Comparison of ENCODE assay signal across 18 mouse cellular contexts in genomic region chr4:59668050-59668449, GRCm38 (mm10). TPM values are rescaled to one million over a fixed set of nuclear protein-coding genes. Genes with fewer than 3 reads are reported as not detected.
A peak's percentile ranks its signal among the peaks of the same experiment; 100 is the strongest.
DNase-seq lines count a peak whose midpoint lies in the region; ATAC-seq and TF ChIP-seq lines count a peak whose summit lies in the region.
"Had no signal": no experiment of that assay in that cellular context is flagged by ENCODE, and none has a peak within 500 bp of the region (broad histone marks: within the 10 kb centered on the region; RNA-seq: fewer than 3 reads in every experiment).

No protein-coding gene starts in this region.

- no peaks in the 10 kb centered on the region for H3K36me3 ChIP-seq in hindbrain, embryonic 16.5 days (ENCODE audit: control insufficient read depth, insufficient read depth, low read length)
- no peaks in the 10 kb centered on the region for H3K36me3 ChIP-seq in hindbrain, embryonic 13.5 days
- H3K36me3 ChIP-seq in midbrain, postnatal 0 days (ENCODE audit: insufficient read depth, low read length): no peaks in the 10 kb centered on the region
- no peaks in the 10 kb centered on the region for H3K36me3 ChIP-seq in midbrain, embryonic 16.5 days (ENCODE audit: control insufficient read depth, insufficient read depth, low read length)
- 0 out of 2 replicates have a peak, but pooled peaks cover 3% of the 10 kb centered on the region for H3K36me3 ChIP-seq in limb, embryonic 10.5 days
- H3K36me3 ChIP-seq: embryonic facial prominence, embryonic 15.5 days; forebrain, embryonic 12.5 days; midbrain, embryonic 15.5 days; neural tube, embryonic 12.5 days had no signal

- no peak overlapping the region for H3K4me3 ChIP-seq in hindbrain, embryonic 16.5 days (ENCODE audit: low read length)
- no peak overlapping the region for H3K4me3 ChIP-seq in hindbrain, embryonic 13.5 days
- H3K4me3 ChIP-seq in midbrain, postnatal 0 days (ENCODE audit: low read depth, low read length): no peak overlapping the region
- H3K4me3 ChIP-seq in midbrain, embryonic 16.5 days (ENCODE audit: low read depth, low read length): no peak overlapping the region
- H3K4me3 ChIP-seq in limb, embryonic 10.5 days: no peak overlapping the region
- H3K4me3 ChIP-seq: embryonic facial prominence, embryonic 15.5 days; forebrain, embryonic 12.5 days; layer of hippocampus, adult 2 months; midbrain, embryonic 15.5 days; neural tube, embryonic 12.5 days had no signal

- no peak overlapping the region for H3K4me2 ChIP-seq in hindbrain, embryonic 16.5 days (ENCODE audit: low read length)
- H3K4me2 ChIP-seq in hindbrain, embryonic 13.5 days: no peak overlapping the region
- H3K4me2 ChIP-seq in midbrain, postnatal 0 days (ENCODE audit: low read depth, low read length, poor library complexity, severe bottlenecking): no peak overlapping the region
- no peak overlapping the region for H3K4me2 ChIP-seq in midbrain, embryonic 16.5 days (ENCODE audit: low read length)
- H3K4me2 ChIP-seq: embryonic facial prominence, embryonic 15.5 days; forebrain, embryonic 12.5 days; midbrain, embryonic 15.5 days; neural tube, embryonic 12.5 days had no signal

- no peak overlapping the region for H3K9ac ChIP-seq in hindbrain, embryonic 16.5 days (ENCODE audit: low read depth, low read length)
- H3K9ac ChIP-seq in hindbrain, embryonic 13.5 days: no peak overlapping the region
- H3K9ac ChIP-seq in midbrain, postnatal 0 days (replicated peaks; ENCODE audit: low read length, poor library complexity, severe bottlenecking): no peak overlapping the region
- H3K9ac ChIP-seq in midbrain, embryonic 16.5 days (ENCODE audit: low read depth, low read length): no peak overlapping the region
- H3K9ac ChIP-seq: embryonic facial prominence, embryonic 15.5 days; forebrain, embryonic 12.5 days; liver, embryonic 14.5 days; midbrain, embryonic 15.5 days; neural tube, embryonic 12.5 days had no signal

- TF ChIP-seq CTCF in midbrain, postnatal 0 days (IDR thresholded peaks at IDR 0.05): no peak

- H3K27ac ChIP-seq in hindbrain, embryonic 16.5 days (ENCODE audit: low read depth, low read length): no peak overlapping the region
- H3K27ac ChIP-seq in hindbrain, embryonic 13.5 days: no peak overlapping the region
- no peak overlapping the region for H3K27ac ChIP-seq in midbrain, postnatal 0 days (ENCODE audit: low read depth, low read length)
- no peak overlapping the region for H3K27ac ChIP-seq in midbrain, embryonic 16.5 days (ENCODE audit: low read length)
- H3K27ac ChIP-seq in limb, embryonic 10.5 days: 0 out of 2 replicates have a peak overlapping the region, but pooled peaks have one; percentile 8
- H3K27ac ChIP-seq: embryonic facial prominence, embryonic 15.5 days; forebrain, embryonic 12.5 days; layer of hippocampus, adult 2 months; liver, embryonic 14.5 days; midbrain, embryonic 15.5 days; neural tube, embryonic 12.5 days; stomach, postnatal 0 days had no signal

- H3K4me1 ChIP-seq in hindbrain, embryonic 16.5 days (ENCODE audit: control insufficient read depth, insufficient read depth, low read depth, low read length): peaks cover 2% of the 10 kb centered on the region; the same call in 1 of the 2 replicates
- 0 out of 2 replicates have a peak, but pooled peaks cover 3% of the 10 kb centered on the region for H3K4me1 ChIP-seq in hindbrain, embryonic 13.5 days (replicated peaks)
- H3K4me1 ChIP-seq in midbrain, postnatal 0 days (ENCODE audit: insufficient read depth, low read length): no peaks in the 10 kb centered on the region
- H3K4me1 ChIP-seq in midbrain, embryonic 16.5 days (ENCODE audit: control insufficient read depth, insufficient read depth, low read length): no peaks in the 10 kb centered on the region
- peaks cover 11% of the 10 kb centered on the region; the same call in 1 of the 2 replicates for H3K4me1 ChIP-seq in limb, embryonic 10.5 days
- H3K4me1 ChIP-seq: midbrain, embryonic 15.5 days; neural tube, embryonic 12.5 days had no signal

- no peaks in the 10 kb centered on the region for H3K9me3 ChIP-seq in hindbrain, embryonic 16.5 days (ENCODE audit: control insufficient read depth, low read length)
- H3K9me3 ChIP-seq in hindbrain, embryonic 13.5 days: no peaks in the 10 kb centered on the region
- H3K9me3 ChIP-seq in midbrain, postnatal 0 days (ENCODE audit: low read length): no peaks in the 10 kb centered on the region
- H3K9me3 ChIP-seq in midbrain, embryonic 16.5 days (replicated peaks; ENCODE audit: control insufficient read depth, low read length, poor library complexity, severe bottlenecking): no peaks in the 10 kb centered on the region
- no peaks in the 10 kb centered on the region for H3K9me3 ChIP-seq in limb, embryonic 10.5 days (replicated peaks)
- H3K9me3 ChIP-seq: embryonic facial prominence, embryonic 15.5 days; midbrain, embryonic 15.5 days; neural tube, embryonic 12.5 days had no signal

- peak; percentile 17 for DNase-seq in midbrain, postnatal 0 days (ENCODE audit: low spot score)
- DNase-seq in limb, embryonic 10.5 days (ENCODE audit: low spot score): no peak
- DNase-seq in spleen, postnatal 4 days (ENCODE audit: low spot score in 2 of 2): no peak
- DNase-seq in ovary, postnatal 36 days (ENCODE audit: low spot score): no peak
- DNase-seq: cerebellum, adult 9-11 months; kidney, adult 9 months; thymus, postnatal 14 days had no signal

- WGBS in hindbrain, embryonic 16.5 days: 61% methylated on average over 3 of the region's 3 CpGs
- 78% methylated on average over 3 of the region's 3 CpGs for WGBS in hindbrain, embryonic 13.5 days
- WGBS in midbrain, postnatal 0 days: 53% methylated on average over 3 of the region's 3 CpGs
- 47% methylated on average over 3 of the region's 3 CpGs for WGBS in midbrain, embryonic 16.5 days
- 74% methylated on average over 3 of the region's 3 CpGs for WGBS in limb, embryonic 10.5 days

- no peaks in the 10 kb centered on the region for H3K27me3 ChIP-seq in hindbrain, embryonic 16.5 days (replicated peaks; ENCODE audit: control insufficient read depth, insufficient read depth, low read length)
- H3K27me3 ChIP-seq in hindbrain, embryonic 13.5 days: no peaks in the 10 kb centered on the region
- H3K27me3 ChIP-seq in midbrain, postnatal 0 days (ENCODE audit: insufficient read depth, low read length): no peaks in the 10 kb centered on the region
- no peaks in the 10 kb centered on the region for H3K27me3 ChIP-seq in midbrain, embryonic 16.5 days (ENCODE audit: control insufficient read depth, insufficient read depth, low read depth, low read length)
- no peaks in the 10 kb centered on the region for H3K27me3 ChIP-seq in limb, embryonic 10.5 days (ENCODE audit: low read depth, poor library complexity, severe bottlenecking)
- H3K27me3 ChIP-seq: embryonic facial prominence, embryonic 15.5 days; forebrain, embryonic 12.5 days; midbrain, embryonic 15.5 days; neural tube, embryonic 12.5 days had no signal

- ATAC-seq in hindbrain, embryonic 16.5 days: peak; percentile 40; the same call in 1 of the 2 replicates
- no peak for ATAC-seq in hindbrain, embryonic 13.5 days (ENCODE audit: low FRiP score)
- ATAC-seq in midbrain, postnatal 0 days (ENCODE audit: low FRiP score): no peak
- ATAC-seq in midbrain, embryonic 16.5 days: no peak
- ATAC-seq: activated CD4-positive, CD25-positive, alpha-beta regulatory T cell, adult 4 months; midbrain, embryonic 15.5 days had no signal

RNA-seq across cellular contexts. Expression of gene E130308A19Rik, which starts 42.0 kb away (rescaled TPM):
- 37.3 and 43.2 TPM in 2 replicates for polyA plus RNA-seq in hindbrain, embryonic 16.5 days (2015; fragmentation: Nextera tagmentation; extraction: Ambion mirVana)
- 61.9 and 65.4 TPM in 2 replicates for polyA plus RNA-seq in hindbrain, embryonic 13.5 days (2015; fragmentation: Nextera tagmentation; extraction: Ambion mirVana)
- total RNA-seq in midbrain, postnatal 0 days (2014; rRNA removed): 27.9 and 38.9 TPM in 2 replicates
- polyA plus RNA-seq in midbrain, postnatal 0 days (2015; fragmentation: Nextera tagmentation; extraction: Ambion mirVana): 27.9 and 33.5 TPM in 2 replicates
- polyA plus RNA-seq in midbrain, embryonic 16.5 days (2015; fragmentation: Nextera tagmentation; extraction: Ambion mirVana): 38.1 and 51.2 TPM in 2 replicates
- polyA plus RNA-seq in limb, embryonic 10.5 days (2016; fragmentation: Nextera tagmentation; extraction: Ambion mirVana): 36.4 and 42.6 TPM in 2 replicates
